Mouse (Mus musculus) neural tube, embryonic 11.5 days (tissue): ENCODE measurements around the gene Ppp1r9a. TPM values are rescaled to one million over a fixed set of nuclear protein-coding genes. Genes with fewer than 3 reads are reported as not detected.

ENCODE experiments used
- ATAC-seq: fragments of 200-750 bp; cut with Nextera tagmentation; 2 replicates; pipeline ENCODE4 v1.8.0; 2017; ENCODE audit warnings: moderate number of reproducible peaks, mild to moderate bottlenecking, moderate TSS enrichment, moderate library complexity; ENCODE audit not compliant: insufficient read depth, low FRiP score, low TSS enrichment
- DNase-seq: peaks from one replicate; pipeline ENCODE4 v3.0.0-alpha.2; 2015; ENCODE audit warnings: low spot score
- H3K27ac ChIP-seq: fragments of 300-500 bp; sonication (generic); 2 replicates; pipeline ENCODE4 v1.5.1; 2014; ENCODE audit warnings: low read depth, mild to moderate bottlenecking, low read length
- H3K27me3 ChIP-seq: fragments of 300-500 bp; sonication (generic); 2 replicates; pipeline ENCODE4 v1.6.1; 2014; ENCODE audit warnings: mild to moderate bottlenecking, low read length, mixed read lengths; ENCODE audit not compliant: control insufficient read depth, insufficient read depth
- H3K36me3 ChIP-seq: fragments of 300-500 bp; sonication (generic); 2 replicates; pipeline ENCODE4 v1.6.1; 2014; ENCODE audit warnings: mild to moderate bottlenecking, low read length, moderate library complexity, mixed read lengths; ENCODE audit not compliant: control insufficient read depth, insufficient read depth
- H3K4me1 ChIP-seq: fragments of 300-500 bp; sonication (generic); 2 replicates; pipeline ENCODE4 v1.6.1; 2014; ENCODE audit warnings: low read length, mixed read lengths; ENCODE audit not compliant: control insufficient read depth, insufficient read depth
- H3K4me2 ChIP-seq: fragments of 300-500 bp; sonication (generic); 2 replicates; pipeline ENCODE4 v1.6.1; 2014; ENCODE audit warnings: low read depth, mild to moderate bottlenecking, moderate library complexity
- H3K4me3 ChIP-seq: fragments of 300-500 bp; sonication (generic); 2 replicates; pipeline ENCODE4 v1.5.1; 2014; ENCODE audit warnings: low read depth, low read length
- H3K9ac ChIP-seq: fragments of 300-500 bp; sonication (generic); 2 replicates; pipeline ENCODE4 v1.6.1; 2014; ENCODE audit warnings: mild to moderate bottlenecking, low read length
- H3K9me3 ChIP-seq: fragments of 300-500 bp; sonication (generic); 2 replicates; pipeline ENCODE4 v1.6.1; 2016; ENCODE audit warnings: low read length; ENCODE audit not compliant: control insufficient read depth
- WGBS: fragments of 180-500 bp; shearing (Covaris S2); extraction: QIAGEN DNeasy Blood & Tissue Kit; methylation state at CpG from one replicate; pipeline ENCODE4 v1.1.7; 2014; 5-methylcytosine and 5-hydroxymethylcytosine counted together
- polyA plus RNA-seq: library from polyadenylated mRNA; unstranded; fragments of >200 nt; fragmentation: Nextera tagmentation; extraction: Ambion mirVana; gene quantifications from 2 replicates; pipeline ENCODE4 v1.2.1, GENCODE M21; 2014

Gene Ppp1r9a
- polyA plus RNA-seq, 1 experiment from 2014 or later = 16.7 TPM

DNA sequence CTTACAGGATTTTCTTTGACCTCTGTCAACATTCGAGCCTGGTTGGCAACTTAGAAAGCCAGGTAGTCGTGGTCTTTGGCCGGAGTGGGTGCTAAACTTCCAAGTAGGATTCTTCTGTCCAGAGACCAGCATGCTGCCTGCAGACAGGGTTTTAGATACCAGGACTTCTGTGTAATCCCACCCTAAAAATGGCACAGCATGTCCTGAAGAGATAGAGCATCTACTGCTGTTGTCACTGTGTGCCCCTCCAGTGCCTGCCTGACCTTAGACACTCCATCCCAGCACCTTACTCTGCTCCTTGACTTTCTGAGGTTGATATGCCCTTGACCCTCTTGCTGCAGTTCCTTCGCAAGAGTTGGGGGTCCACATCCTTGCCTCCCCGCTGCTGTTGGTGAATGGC is 127.2 kb downstream of the Ppp1r9a start:
- Histone ChIP-seq H3K27ac (no peak overlapping the region), H3K4me1 (peaks cover 12% of the 10 kb centered on the region), H3K36me3 (no peaks in the 10 kb centered on the region), H3K4me2 (no peak overlapping the region), H3K9ac (no peak overlapping the region), H3K4me3 (no peak overlapping the region), H3K9me3 (no peaks in the 10 kb centered on the region), H3K27me3 (0 out of 2 replicates have a peak, but pooled peaks cover 2% of the 10 kb centered on the region)
- ATAC-seq (no peak), DNase-seq (no peak)
- WGBS = 88% methylated on average over 5 of the region's 5 CpGs

GRCm38 (mm10) chr6:5032986-5033633 is 130.4 kb downstream of the Ppp1r9a start:
- Histone ChIP-seq H3K9ac (no peak overlapping the region), H3K27me3 (no peaks in the 10 kb centered on the region), H3K36me3 (no peaks in the 10 kb centered on the region), H3K4me1 (peaks cover 8% of the 10 kb centered on the region), H3K4me3 (no peak overlapping the region), H3K4me2 (no peak overlapping the region), H3K27ac (no peak overlapping the region), H3K9me3 (no peaks in the 10 kb centered on the region)
- DNase-seq (no peak), ATAC-seq (no peak)
- WGBS = 85% methylated on average over 5 of the region's 5 CpGs

DNA sequence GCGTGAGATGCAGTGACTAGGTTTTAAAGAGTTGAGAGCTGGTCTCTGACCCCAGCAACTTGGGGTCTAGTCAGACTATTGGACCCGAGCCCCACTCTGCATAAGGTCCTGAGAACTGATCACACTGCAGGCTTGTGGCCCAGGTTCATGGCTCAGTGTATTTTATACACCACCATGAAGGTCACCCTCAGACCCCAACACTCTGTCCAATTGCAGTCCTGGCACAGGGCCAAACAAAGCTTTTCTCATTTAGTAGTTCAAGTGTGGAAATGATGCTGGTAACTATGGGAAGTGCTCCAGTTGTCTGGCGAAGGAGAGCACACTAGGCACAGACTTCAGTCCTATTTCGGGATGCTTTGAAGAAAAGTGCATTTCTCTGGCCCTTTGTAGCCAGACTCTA is 134.5 kb downstream of the Ppp1r9a start:
- no peak overlapping the region for H3K4me3 ChIP-seq
- H3K4me2 ChIP-seq = no peak overlapping the region
- H3K36me3 ChIP-seq = no peaks in the 10 kb centered on the region
- no peak for DNase-seq
- 85% methylated on average over 4 of the region's 4 CpGs for WGBS
- H3K27ac ChIP-seq = no peak overlapping the region
- H3K4me1 ChIP-seq = no peaks in the 10 kb centered on the region
- H3K27me3 ChIP-seq = no peaks in the 10 kb centered on the region
- no peak overlapping the region for H3K9ac ChIP-seq
- no peak for ATAC-seq
- H3K9me3 ChIP-seq = no peaks in the 10 kb centered on the region

GRCm38 (mm10) chr6:5038140-5038749 is 135.5 kb downstream of the Ppp1r9a start:
- 89% methylated on average over 2 of the region's 2 CpGs for WGBS
- Histone ChIP-seq H3K27ac (no peak overlapping the region), H3K9ac (no peak overlapping the region), H3K4me1 (no peaks in the 10 kb centered on the region), H3K9me3 (no peaks in the 10 kb centered on the region), H3K4me3 (no peak overlapping the region), H3K27me3 (no peaks in the 10 kb centered on the region), H3K4me2 (no peak overlapping the region), H3K36me3 (no peaks in the 10 kb centered on the region)
- DNase-seq = no peak
- ATAC-seq = no peak

GRCm38 (mm10) chr6:5039316-5039715 is 136.6 kb downstream of the Ppp1r9a start:
- Histone ChIP-seq H3K27me3 (no peaks in the 10 kb centered on the region), H3K27ac (no peak overlapping the region), H3K4me3 (no peak overlapping the region), H3K9ac (no peak overlapping the region), H3K9me3 (no peaks in the 10 kb centered on the region), H3K4me1 (no peaks in the 10 kb centered on the region), H3K4me2 (no peak overlapping the region), H3K36me3 (no peaks in the 10 kb centered on the region)
- 71% methylated on average over 2 of the region's 2 CpGs for WGBS
- DNase-seq = no peak
- ATAC-seq = no peak

DNA sequence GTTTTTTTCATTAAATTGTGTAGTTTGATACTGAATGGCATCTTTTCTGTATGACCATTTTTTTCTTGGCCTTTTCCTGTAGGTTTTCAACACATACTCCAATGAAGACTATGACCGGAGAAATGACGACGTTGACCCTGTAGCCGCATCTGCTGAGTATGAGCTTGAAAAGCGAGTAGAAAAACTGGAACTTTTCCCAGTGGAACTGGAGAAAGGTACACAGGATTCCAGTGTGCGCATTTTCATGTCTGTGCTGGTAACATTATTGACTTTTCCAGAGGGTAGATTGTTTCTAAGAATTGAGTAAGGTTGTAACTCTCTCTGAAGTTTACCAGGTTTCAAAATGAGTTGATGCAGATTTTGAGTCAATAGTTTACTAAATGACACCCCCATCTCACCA is 143.1 kb downstream of the Ppp1r9a start:
- no peak for DNase-seq
- H3K9ac ChIP-seq = no peak overlapping the region
- WGBS = 95% methylated on average over 6 of the region's 6 CpGs

GRCm38 (mm10) chr6:5048025-5048424 is 145.3 kb downstream of the Ppp1r9a start:
- DNase-seq (no peak), ATAC-seq (no peak)
- H3K9me3 ChIP-seq = no peaks in the 10 kb centered on the region
- H3K4me3 ChIP-seq = no peak overlapping the region
- no peaks in the 10 kb centered on the region for H3K4me1 ChIP-seq
- H3K4me2 ChIP-seq = no peak overlapping the region
- H3K27ac ChIP-seq = no peak overlapping the region
- WGBS = 89% methylated on average over 3 of the region's 3 CpGs
- H3K9ac ChIP-seq = no peak overlapping the region
- H3K36me3 ChIP-seq = no peaks in the 10 kb centered on the region
- H3K27me3 ChIP-seq = no peaks in the 10 kb centered on the region

More for the DNA sequence above, 143.1 kb downstream of the Ppp1r9a start:
- Histone ChIP-seq H3K4me2 (no peak overlapping the region), H3K27ac (no peak overlapping the region), H3K4me1 (no peaks in the 10 kb centered on the region), H3K27me3 (no peaks in the 10 kb centered on the region), H3K36me3 (no peaks in the 10 kb centered on the region), H3K9me3 (no peaks in the 10 kb centered on the region), H3K4me3 (no peak overlapping the region)
- no peak for ATAC-seq

- H3K36me3 ChIP-seq = no peaks in the 10 kb centered on the region
- DNase-seq (no peak), ATAC-seq (no peak)
- 83% methylated on average over 2 of the region's 2 CpGs for WGBS
- H3K9me3 ChIP-seq = no peaks in the 10 kb centered on the region
- H3K4me2 ChIP-seq = no peak overlapping the region
- H3K9ac ChIP-seq = no peak overlapping the region
- no peaks in the 10 kb centered on the region for H3K4me1 ChIP-seq
- no peaks in the 10 kb centered on the region for H3K27me3 ChIP-seq
- H3K27ac ChIP-seq = no peak overlapping the region
- no peak overlapping the region for H3K4me3 ChIP-seq
These were observed 149.6 kb downstream of the Ppp1r9a start for GRCm38 (mm10) chr6:5052309-5052708.

DNA sequence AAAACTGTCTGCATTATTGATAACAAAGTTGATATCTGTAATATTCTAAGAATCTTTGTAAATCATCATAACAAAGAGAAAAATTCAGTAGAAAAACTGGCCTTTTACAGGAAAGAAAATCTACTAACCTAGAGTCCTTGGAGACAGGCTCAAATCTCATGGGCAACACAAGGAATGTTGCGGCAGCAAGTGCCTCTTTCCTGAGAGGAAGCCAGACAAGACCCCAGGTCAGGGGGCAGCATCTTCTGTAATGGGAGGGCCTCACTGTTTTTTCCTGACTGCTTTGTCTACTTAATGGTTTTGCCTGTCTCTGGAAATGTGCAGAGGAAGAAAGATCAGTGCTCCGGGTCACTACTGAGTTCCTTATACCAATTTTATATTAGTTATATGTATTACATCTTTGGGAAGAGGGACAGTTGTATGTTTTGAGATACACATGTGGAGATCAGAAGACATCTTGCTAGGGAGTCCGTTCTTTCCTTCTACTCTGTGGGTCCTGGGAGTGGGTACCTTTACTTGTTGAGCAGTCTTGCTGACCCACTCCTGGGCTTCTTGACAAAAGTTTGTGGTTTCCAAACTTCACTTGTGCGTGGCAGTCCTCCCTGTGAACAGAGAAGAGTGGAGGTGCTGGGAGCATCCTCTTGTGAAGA is 151.9 kb downstream of the Ppp1r9a start:
- Histone ChIP-seq H3K9me3 (no peaks in the 10 kb centered on the region), H3K4me1 (no peaks in the 10 kb centered on the region), H3K27me3 (no peaks in the 10 kb centered on the region), H3K27ac (no peak overlapping the region), H3K9ac (no peak overlapping the region), H3K4me2 (no peak overlapping the region), H3K36me3 (no peaks in the 10 kb centered on the region), H3K4me3 (no peak overlapping the region)
- ATAC-seq (no peak), DNase-seq (no peak)
- 78% methylated on average over 4 of the region's 4 CpGs for WGBS
